Mouse (Mus musculus) limb, embryonic 14.5 days (tissue): Measurements from ENCODE around the gene Sema4a. TPM values are rescaled to one million over a fixed set of nuclear protein-coding genes. Genes with fewer than 3 reads are reported as not detected.
A peak's percentile ranks its signal among the peaks of the same experiment; 100 is the strongest.

Source experiments
- ATAC-seq: fragments of 200-750 bp; cut with Nextera tagmentation; 2 replicates; pipeline ENCODE4 v1.8.0; 2017; ENCODE audit warnings: low read depth, moderate number of reproducible peaks, moderate TSS enrichment; ENCODE audit not compliant: low FRiP score
- DNase-seq: peaks from one replicate; pipeline ENCODE4 v3.0.0-alpha.2; 2015; ENCODE audit warnings: low spot score
- H3K27ac ChIP-seq: fragments of 300-500 bp; sonication (generic); replicated peaks from 2 replicates; pipeline ENCODE4 v1.5.1; 2014; ENCODE audit warnings: low read depth, mild to moderate bottlenecking, low read length, moderate library complexity, mixed read lengths
- H3K27me3 ChIP-seq: fragments of 300-500 bp; sonication (generic); 2 replicates; pipeline ENCODE4 v1.6.1; 2014; ENCODE audit warnings: low read length, mixed read lengths; ENCODE audit not compliant: control insufficient read depth, insufficient read depth
- H3K36me3 ChIP-seq: fragments of 300-500 bp; sonication (generic); 2 replicates; pipeline ENCODE4 v1.6.1; 2014; ENCODE audit warnings: mild to moderate bottlenecking, low read length, moderate library complexity, mixed read lengths; ENCODE audit not compliant: control insufficient read depth, insufficient read depth
- H3K4me1 ChIP-seq: fragments of 300-500 bp; sonication (generic); 2 replicates; pipeline ENCODE4 v1.6.1; 2014; ENCODE audit warnings: antibody characterized with exemption, low read length, mixed read lengths; ENCODE audit not compliant: control insufficient read depth, insufficient read depth
- H3K4me2 ChIP-seq: fragments of 300-500 bp; sonication (generic); replicated peaks from 2 replicates; pipeline ENCODE4 v1.6.1; 2014; ENCODE audit warnings: low read depth, mild to moderate bottlenecking, low read length, moderate library complexity; ENCODE audit not compliant: severe bottlenecking
- H3K4me3 ChIP-seq: fragments of 300-500 bp; sonication (generic); replicated peaks from 2 replicates; pipeline ENCODE4 v1.5.1; 2014; ENCODE audit warnings: low read length
- H3K9ac ChIP-seq: fragments of 300-500 bp; sonication (generic); 2 replicates; pipeline ENCODE4 v1.6.1; 2014; ENCODE audit warnings: mild to moderate bottlenecking, low read depth, low read length, moderate library complexity; ENCODE audit not compliant: severe bottlenecking
- H3K9me3 ChIP-seq: fragments of 300-500 bp; sonication (generic); 2 replicates; pipeline ENCODE4 v1.6.1; 2016; ENCODE audit warnings: low read length; ENCODE audit not compliant: control insufficient read depth
- POLR2A ChIP-seq: fragments of 200-500 bp; IDR thresholded peaks from 2 replicates; pipeline ENCODE4 v1.8.0; 2012; ENCODE audit warnings: inconsistent platforms, mild to moderate bottlenecking, moderate library complexity, borderline replicate concordance; ENCODE audit not compliant: insufficient read depth, insufficient read length; ENCODE audit errors: extremely low read depth
- WGBS: fragments of 180-500 bp; shearing (Covaris S2); extraction: QIAGEN DNeasy Blood & Tissue Kit; methylation state at CpG from one replicate; pipeline ENCODE4 v1.1.7; 2014; 5-methylcytosine and 5-hydroxymethylcytosine counted together
- polyA plus RNA-seq, 2 experiments: library from polyadenylated mRNA; depleted of rRNA in 1 of 2; stranded (reverse) in 1 of 2; unstranded in 1 of 2; fragments of >200 nt; fragmentation: Nextera tagmentation in 1 of 2; extraction: Ambion mirVana in 1 of 2; gene quantifications; 2 replicates each; pipeline versions ENCODE4 v1.2.1 to v1.2.3; 2012 to 2014

Gene Sema4a
- polyA plus RNA-seq, 2 experiments = 13.5 to 14.4 TPM

DNA sequence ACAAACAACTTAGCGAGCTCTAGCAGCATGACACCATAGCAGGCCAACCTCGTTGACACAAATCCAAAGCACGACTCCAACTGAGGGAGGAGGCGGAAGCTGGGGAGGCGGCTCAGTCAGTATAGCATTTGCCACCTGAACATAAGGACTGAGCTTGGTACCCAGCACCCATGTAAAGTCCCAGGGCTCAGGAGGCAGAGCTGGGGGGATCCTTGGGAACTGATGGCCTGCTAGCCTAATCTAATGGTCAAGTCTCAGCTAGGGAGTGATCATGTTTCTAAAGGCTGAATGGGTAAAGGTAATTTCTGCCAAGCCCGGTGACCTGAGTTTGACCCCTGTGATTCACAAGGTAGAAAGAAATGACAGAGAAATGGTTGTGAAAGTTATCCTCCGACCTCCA lies 53.5 kb downstream of the Sema4a start:
- no peaks in the 10 kb centered on the region for H3K27me3 ChIP-seq
- H3K9ac ChIP-seq = no peak overlapping the region
- H3K36me3 ChIP-seq = peaks cover 22% of the 10 kb centered on the region
- H3K27ac ChIP-seq = no peak overlapping the region
- peaks cover 10% of the 10 kb centered on the region; the same call in 1 of the 2 replicates for H3K4me1 ChIP-seq
- H3K4me2 ChIP-seq = no peak overlapping the region
- ATAC-seq (no peak), DNase-seq (no peak)
- no peak for TF ChIP-seq POLR2A
- WGBS = 56% methylated on average over 7 of the region's 7 CpGs
- no peak overlapping the region for H3K4me3 ChIP-seq
- no peaks in the 10 kb centered on the region for H3K9me3 ChIP-seq

DNA sequence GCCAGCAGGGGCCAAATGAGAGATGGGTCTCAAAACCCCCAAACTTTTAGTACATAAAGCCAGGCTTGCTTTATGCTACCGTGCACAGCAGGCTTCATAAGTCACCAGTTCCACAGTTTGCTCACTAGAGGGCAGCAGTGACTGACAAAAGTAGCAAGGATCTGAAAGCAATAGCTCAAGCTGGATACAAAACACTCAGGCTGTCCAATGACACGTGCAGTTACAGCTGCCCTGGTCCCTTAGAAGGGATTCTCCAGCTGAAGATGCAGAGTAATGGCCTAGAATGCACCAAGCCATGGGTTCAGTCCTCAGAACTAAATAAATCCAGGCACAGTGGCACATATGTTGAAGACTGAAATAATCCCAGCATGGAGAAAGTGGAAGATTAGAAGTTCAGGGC lies 53.9 kb downstream of the Sema4a start:
- no peak overlapping the region for H3K4me2 ChIP-seq
- no peak overlapping the region for H3K4me3 ChIP-seq
- no peaks in the 10 kb centered on the region for H3K9me3 ChIP-seq
- no peak overlapping the region for H3K9ac ChIP-seq
- H3K27ac ChIP-seq = no peak overlapping the region
- WGBS = 2% methylated on average over 2 of the region's 2 CpGs
- ATAC-seq (peak; percentile 10; the same call in 1 of the 2 replicates), DNase-seq (peak; percentile 93)
- H3K36me3 ChIP-seq = peaks cover 22% of the 10 kb centered on the region
- no peaks in the 10 kb centered on the region for H3K27me3 ChIP-seq
- H3K4me1 ChIP-seq = peaks cover 10% of the 10 kb centered on the region; the same call in 1 of the 2 replicates
- no peak for TF ChIP-seq POLR2A

DNA sequence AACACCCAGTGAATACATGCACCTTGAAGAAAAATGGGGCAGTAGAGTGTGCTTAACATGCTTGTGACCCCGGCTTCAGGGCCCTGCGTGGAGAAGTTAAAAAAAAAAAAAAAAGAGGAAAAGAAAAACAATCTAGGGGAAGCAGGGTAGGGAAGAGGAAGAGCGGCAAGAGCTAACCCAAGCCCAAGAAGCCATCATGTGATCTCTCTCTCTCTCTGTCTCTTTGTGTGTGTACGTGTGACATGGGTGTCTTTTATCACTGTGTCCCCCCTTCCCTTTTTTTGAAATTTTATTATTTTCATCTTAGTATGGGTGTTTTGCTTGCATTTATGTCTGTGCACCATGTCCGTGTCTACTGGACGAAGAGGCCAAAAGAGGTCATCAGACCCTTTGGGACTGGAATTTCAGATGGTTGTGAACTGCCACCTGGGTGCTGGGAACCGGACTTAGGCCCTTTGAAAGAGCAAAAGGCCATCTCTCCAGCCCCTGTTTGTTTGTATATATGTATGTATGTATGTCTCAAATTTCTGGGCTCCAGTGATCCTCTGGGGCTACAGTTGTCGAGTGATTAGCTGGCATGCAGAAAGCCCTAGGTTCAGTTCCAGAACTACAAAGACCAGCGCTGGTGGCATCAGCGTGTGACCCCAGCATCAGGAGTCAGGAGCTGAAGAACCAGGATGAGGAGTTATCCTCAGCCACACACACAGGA lies 57.3 kb downstream of the Sema4a start:
- 90% methylated on average over 10 of the region's 10 CpGs for WGBS
- Histone ChIP-seq H3K4me1 (0 out of 2 replicates have a peak, but pooled peaks cover 3% of the 10 kb centered on the region), H3K9ac (no peak overlapping the region), H3K27ac (no peak overlapping the region), H3K36me3 (peaks cover 22% of the 10 kb centered on the region), H3K27me3 (no peaks in the 10 kb centered on the region), H3K4me3 (no peak overlapping the region), H3K4me2 (no peak overlapping the region), H3K9me3 (no peaks in the 10 kb centered on the region)
- ATAC-seq (no peak), DNase-seq (no peak)
- no peak for TF ChIP-seq POLR2A

DNA sequence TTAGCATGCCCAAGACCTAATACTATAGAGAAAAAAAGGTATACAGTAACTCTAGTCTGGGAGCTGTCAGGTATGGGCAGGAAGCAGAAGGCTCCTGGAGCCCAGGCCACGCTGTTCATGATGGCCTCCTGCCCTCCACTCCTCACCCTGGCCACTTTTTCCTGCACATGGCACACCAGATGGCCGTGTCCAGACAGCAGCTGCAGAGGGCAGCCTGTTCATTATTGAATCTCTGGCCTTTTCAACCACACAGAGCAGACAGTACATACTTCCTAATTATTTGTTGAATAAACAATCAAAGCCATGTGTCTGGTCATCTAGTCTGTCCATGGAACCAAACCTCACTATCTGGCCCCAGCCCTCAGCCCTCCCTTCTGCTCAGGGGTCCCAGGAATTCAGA lies 62.3 kb downstream of the Sema4a start:
- Histone ChIP-seq H3K9me3 (no peaks in the 10 kb centered on the region), H3K4me3 (no peak overlapping the region), H3K4me1 (no peaks in the 10 kb centered on the region), H3K36me3 (peaks cover 38% of the 10 kb centered on the region), H3K4me2 (no peak overlapping the region), H3K27ac (no peak overlapping the region), H3K27me3 (no peaks in the 10 kb centered on the region), H3K9ac (no peak overlapping the region)
- DNase-seq (no peak), ATAC-seq (no peak)
- no peak for TF ChIP-seq POLR2A
- 66% methylated on average over 2 of the region's 2 CpGs for WGBS

DNA sequence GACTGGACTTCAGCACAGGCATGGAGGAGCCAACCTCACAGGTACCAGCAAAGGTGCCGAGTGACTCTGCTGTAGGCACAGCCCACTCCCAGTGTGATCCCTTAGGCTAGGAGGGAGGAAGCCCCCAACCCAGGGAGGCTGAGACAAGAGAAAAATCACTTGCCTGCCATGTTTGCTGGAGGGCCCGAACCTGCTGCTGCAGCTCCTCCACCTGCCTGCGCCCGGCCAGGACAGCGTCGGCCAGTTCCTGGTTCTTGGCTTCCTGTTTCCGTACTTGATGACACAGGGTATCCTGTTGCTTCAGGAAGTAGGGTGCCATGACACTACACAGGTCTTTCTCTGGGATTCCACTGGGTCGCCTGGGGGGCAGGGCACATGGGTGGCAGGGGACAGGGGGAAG lies 65.2 kb downstream of the Sema4a start:
- no peak for TF ChIP-seq POLR2A
- DNase-seq (no peak), ATAC-seq (no peak)
- H3K27me3 ChIP-seq = no peaks in the 10 kb centered on the region
- H3K4me3 ChIP-seq = no peak overlapping the region
- H3K27ac ChIP-seq = no peak overlapping the region
- WGBS = 98% methylated on average over 8 of the region's 8 CpGs
- no peaks in the 10 kb centered on the region for H3K4me1 ChIP-seq
- H3K36me3 ChIP-seq = peaks cover 26% of the 10 kb centered on the region
- H3K9ac ChIP-seq = no peak overlapping the region
- no peak overlapping the region for H3K4me2 ChIP-seq
- no peaks in the 10 kb centered on the region for H3K9me3 ChIP-seq

DNA sequence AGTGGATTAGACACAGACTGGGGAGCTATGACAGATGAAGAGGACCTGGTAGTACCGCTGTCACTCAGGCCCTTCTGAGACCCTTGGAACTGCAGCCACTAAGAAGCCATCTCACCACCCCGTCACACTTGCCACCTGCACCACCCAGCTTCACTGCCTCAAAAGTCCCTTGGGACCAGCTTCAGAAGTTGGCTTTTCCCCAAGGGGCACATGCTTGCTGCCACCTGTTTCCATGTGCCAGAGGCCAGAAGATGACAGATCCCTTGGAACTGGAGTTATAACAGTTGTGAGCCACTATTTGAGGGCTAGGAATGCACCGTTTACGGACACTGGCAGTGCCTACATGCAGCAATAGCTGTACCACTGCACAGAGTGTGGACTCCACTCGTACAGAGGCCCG lies 65.7 kb downstream of the Sema4a start:
- Histone ChIP-seq H3K27me3 (no peaks in the 10 kb centered on the region), H3K4me2 (no peak overlapping the region), H3K4me1 (no peaks in the 10 kb centered on the region), H3K36me3 (peaks cover 26% of the 10 kb centered on the region), H3K9ac (no peak overlapping the region), H3K4me3 (no peak overlapping the region), H3K9me3 (no peaks in the 10 kb centered on the region), H3K27ac (no peak overlapping the region)
- no peak for ATAC-seq
- no peak for DNase-seq
- no peak for TF ChIP-seq POLR2A
- 94% methylated on average over 6 of the region's 6 CpGs for WGBS
